Mouse (Mus musculus) olfactory bulb, adult 2 months (tissue): ENCODE data around the gene Itsn2.

ENCODE experiments used
- CTCF ChIP-seq: fragments of 200-500 bp; IDR thresholded peaks from 2 replicates; pipeline ENCODE4 v1.5.1; 2012; ENCODE audit warnings: low read depth, mild to moderate bottlenecking, low read length, moderate library complexity; ENCODE audit not compliant: insufficient read depth
- POLR2A ChIP-seq: fragments of 200-500 bp; IDR thresholded peaks from 2 replicates; pipeline ENCODE4 v1.6.1; 2012; ENCODE audit warnings: mild to moderate bottlenecking, low read depth, low read length, moderate library complexity; ENCODE audit not compliant: insufficient read depth

- TF ChIP-seq CTCF (no peak), POLR2A (no peak)
Measured at GRCm38 (mm10) chr12:4640737-4641136, 48.3 kb downstream of the Itsn2 start.
